Mouse (Mus musculus) heart, postnatal 14 days (tissue): ENCODE measurements around the gene Zcchc3. TPM values are rescaled to one million over a fixed set of nuclear protein-coding genes. Genes with fewer than 3 reads are reported as not detected.

Experiments used
- DNase-seq, 2 experiments: peaks; one replicate each; pipeline ENCODE4 v3.0.0; 2021 to 2022
- intact Hi-C: fragments of 180-260 bp; cut with DNase I; formaldehyde crosslinking; loops from one replicate; pipeline ENCODE4 v1.15.1; 2025
- total RNA-seq, 2 experiments: library from RNA; stranded (reverse); gene quantifications; 2 replicates each; pipeline ENCODE4 v1.2.3; 2021

The Zcchc3 gene
- total RNA-seq, 2 experiments from 2014 or later, result 12.0 TPM

DNA sequence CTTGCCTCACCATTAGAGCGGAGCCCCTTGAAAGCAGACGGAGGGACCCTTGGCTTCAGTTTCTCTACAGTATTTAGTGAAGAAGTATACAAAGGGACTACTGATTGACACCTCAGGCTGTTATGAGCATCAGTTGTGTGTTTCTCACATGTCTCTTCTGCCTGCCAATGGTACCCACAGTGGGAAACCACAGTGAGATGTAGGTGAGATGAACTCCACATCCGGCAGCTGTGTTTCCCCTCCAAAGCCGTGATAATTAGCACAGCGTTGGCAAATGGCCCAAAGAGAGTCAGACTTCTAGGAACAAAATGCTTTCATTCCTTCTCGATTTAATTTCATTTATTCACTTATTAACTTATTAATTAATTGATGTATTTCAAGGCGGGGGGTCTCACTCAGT, 42.7 kb downstream of the Zcchc3 start:
- intact Hi-C loops, result no loop called here
- no peak for DNase-seq

DNA sequence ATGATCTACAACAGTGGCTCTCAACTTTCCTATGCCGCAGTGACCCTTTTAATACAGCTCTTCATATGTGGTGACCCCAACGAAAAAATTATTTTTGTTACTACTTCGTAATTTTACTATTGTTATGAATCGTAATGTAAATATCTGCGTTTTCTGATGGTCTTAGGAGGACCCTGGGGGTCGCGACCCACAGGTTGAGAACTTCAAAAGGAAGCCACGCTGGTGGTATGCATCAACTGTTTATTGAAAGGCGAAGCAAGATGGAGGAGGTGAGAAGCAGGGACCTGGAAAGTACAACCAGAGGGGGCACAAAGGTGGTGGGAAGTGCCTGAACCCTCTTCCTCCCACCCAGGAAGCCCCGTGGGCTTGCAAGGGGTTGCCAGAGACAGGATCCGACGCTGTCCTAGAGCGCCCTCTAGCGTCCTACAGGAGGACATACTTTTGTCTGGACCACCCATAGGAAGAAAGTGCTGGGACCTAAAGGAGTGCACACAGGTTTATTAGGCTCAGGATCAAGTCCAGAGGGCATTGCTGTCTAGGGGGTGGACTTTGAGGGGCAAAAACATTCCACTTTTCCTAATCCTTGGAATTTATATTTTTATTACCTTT, 46.2 kb downstream of the Zcchc3 start:
- intact Hi-C loops, result loop anchor here (2.0 to 5.0 kb wide), 5 partner anchors 36 to 340 kb away; partner anchors contain the start of genes Rbck1 and Srxn1
- peak; percentile 64 to 75 for DNase-seq

DNA sequence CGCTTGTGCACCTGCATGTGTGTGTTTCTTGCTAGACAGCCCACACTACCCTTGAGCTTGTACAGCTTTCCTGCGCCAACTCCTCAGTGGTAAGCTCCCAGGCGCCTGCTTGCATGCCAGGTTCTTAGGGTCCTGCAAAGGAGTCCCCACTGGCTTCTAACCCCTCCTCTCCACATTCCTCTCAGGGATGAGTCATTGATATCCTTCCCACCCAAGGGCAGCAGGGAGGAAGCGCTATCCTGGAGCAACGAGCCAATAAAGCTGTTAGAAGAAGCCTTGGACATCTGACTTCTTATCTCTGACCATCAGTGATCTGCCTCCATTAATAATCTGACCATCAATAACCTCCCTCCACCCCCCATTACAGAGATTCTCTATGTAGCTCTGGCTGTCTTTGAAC, 46.9 kb downstream of the Zcchc3 start:
- no peak for DNase-seq
- intact Hi-C loops, result loop anchor here (2.0 to 5.0 kb wide), 5 partner anchors 36 to 339 kb away; partner anchors contain the start of genes Rbck1 and Srxn1

DNA sequence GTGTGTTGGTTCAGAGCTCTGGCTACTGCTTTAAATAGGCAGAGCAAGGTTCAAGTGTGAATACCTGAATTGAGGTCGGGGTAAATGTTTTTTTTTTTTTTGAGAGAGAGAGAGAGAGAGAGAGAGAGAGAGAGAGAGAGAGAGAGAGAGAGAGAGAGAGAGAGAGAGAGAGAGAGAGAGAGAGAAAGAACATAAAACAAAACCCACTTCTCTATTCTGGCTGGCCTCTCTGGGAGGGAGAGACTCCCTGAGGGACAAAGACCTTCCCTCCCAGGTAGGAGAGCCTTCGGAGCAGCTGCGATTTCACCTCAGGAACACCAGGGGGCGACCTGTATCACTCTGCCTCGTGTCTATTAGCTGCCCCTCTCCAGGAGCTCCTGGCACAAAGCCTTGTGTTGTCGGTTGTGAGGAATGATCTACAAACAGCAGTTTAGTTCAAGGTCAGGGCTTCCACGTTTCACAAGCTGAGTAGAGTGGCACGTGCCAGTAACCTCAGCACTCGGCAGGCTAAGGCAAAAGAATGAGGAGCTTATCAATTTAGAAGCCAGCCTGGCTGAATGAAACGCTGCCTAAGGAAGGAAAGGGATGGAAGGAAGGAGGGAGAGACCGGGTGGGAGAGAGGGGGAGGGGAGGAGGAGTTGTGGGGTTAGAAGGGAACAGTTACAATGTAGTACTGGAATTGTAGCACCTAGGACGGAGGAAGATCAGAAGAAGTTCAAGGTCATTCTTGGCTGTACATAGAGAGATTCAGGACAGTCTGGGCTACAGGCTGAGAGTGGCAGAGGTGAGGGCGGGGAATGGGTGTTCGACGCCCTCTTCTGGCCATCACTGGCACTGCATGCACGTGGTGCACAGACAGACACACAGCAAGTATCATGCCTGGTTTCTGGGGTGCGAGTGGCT, 51.3 kb downstream of the Zcchc3 start:
- intact Hi-C loops, result no loop called here
- DNase-seq, result peak; percentile 73 to 89

Other genes with a start within 250 kb of the Zcchc3 start
- 100 to 1,000 TPM in 1 of 2 experiments, 10 to 100 TPM in 1; 98.1 to 101 TPM for gene Csnk2a1, start 188.2 kb downstream of the Zcchc3 start, total RNA-seq
- 10 to 100 TPM; 47.5 to 52.1 TPM for gene Tbc1d20, start 121.2 kb downstream of the Zcchc3 start, total RNA-seq
- 10 to 100 TPM; 69.1 to 71.2 TPM for gene Rbck1, start 82.4 kb downstream of the Zcchc3 start, total RNA-seq
- gene Trib3, start 71.0 kb downstream of the Zcchc3 start, total RNA-seq, result 1 to 10 TPM; 3.2 to 3.4 TPM
- not detected for gene Nrsn2, start 38.4 kb downstream of the Zcchc3 start, total RNA-seq
- gene Sox12, start 17.0 kb downstream of the Zcchc3 start, total RNA-seq, result 10 to 100 TPM; 14.4 to 15.5 TPM
- 1 to 10 TPM; 2.6 to 2.7 TPM for gene 6820408C15Rik, start 560 bp upstream of the Zcchc3 start, total RNA-seq
- not detected for gene Defb23, start 49.6 kb upstream of the Zcchc3 start, total RNA-seq
- gene Defb20, start 62.0 kb upstream of the Zcchc3 start, total RNA-seq, result not detected
- gene Defb22, start 75.1 kb upstream of the Zcchc3 start, total RNA-seq, result not detected
- not detected for gene Defb26, start 96.7 kb upstream of the Zcchc3 start, total RNA-seq
- gene Defb28, start 103.2 kb upstream of the Zcchc3 start, total RNA-seq, result not detected
- not detected for gene Defb29, start 125.1 kb upstream of the Zcchc3 start, total RNA-seq
- not detected for gene Gm17416, start 154.3 kb upstream of the Zcchc3 start, total RNA-seq
- not detected for gene Defb21, start 157.7 kb upstream of the Zcchc3 start, total RNA-seq
- gene Defb19, start 165.3 kb upstream of the Zcchc3 start, total RNA-seq, result not detected
- not detected for gene Defb45, start 184.4 kb upstream of the Zcchc3 start, total RNA-seq
- not detected for gene Defb36, start 189.3 kb upstream of the Zcchc3 start, total RNA-seq
- not detected for gene Defb25, start 208.0 kb upstream of the Zcchc3 start, total RNA-seq
- gene Rem1, start 211.9 kb upstream of the Zcchc3 start, total RNA-seq, result 10 to 100 TPM in 1 of 2 experiments, 1 to 10 TPM in 1; 9.1 to 11.9 TPM